Mouse (Mus musculus): ENCODE data around the gene Gm2431.
"Not testable (repeated sequence)": the region's sequence is repeated elsewhere in the genome, so short reads cannot be mapped to it uniquely, and the experiment has no call there.

The Gm2431 gene

DNA sequence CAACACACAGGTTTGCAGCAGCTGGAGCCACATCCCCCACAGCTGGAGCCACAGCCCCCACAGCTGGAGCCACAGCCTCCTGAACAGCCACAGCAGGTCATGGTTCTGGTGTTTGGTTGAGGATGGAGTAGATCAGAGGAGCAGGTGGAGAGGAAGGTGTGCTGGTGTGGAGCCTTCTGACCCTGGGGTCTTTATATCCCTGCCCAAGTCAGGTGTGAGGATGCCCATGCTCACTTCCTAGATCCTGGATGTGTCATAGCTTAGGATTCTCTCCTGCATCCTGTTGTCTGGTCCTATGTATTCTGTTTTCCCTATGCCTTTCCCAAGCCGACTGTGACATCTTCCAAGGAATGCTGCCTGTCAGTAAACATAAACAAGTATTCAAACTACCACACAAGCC, at the start of gene Gm2431:
Gm2431 (minus strand) TSS at position 101 of the 400 bp plus-strand sequence.
- not testable (repeated sequence) for DNase-seq

DNA sequence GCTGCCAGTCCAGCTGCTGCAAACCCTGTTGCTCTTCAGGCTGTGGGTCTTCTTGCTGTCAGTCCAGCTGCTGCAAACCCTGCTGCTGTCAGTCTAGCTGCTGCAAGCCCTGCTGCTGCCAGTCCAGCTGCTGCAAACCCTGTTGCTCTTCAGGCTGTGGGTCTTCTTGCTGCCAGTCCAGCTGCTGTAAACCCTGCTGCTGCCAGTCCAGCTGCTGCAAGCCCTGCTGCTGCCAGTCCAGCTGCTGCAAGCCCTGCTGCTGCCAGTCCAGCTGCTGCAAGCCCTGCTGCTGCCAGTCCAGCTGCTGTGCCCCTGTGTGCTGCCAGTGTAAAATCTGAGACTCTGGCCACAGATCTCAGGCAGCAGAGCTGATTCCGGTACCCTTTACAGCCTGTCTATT, 45.8 kb upstream of the Gm2431 start:
- DNase-seq: not testable (repeated sequence)

DNA sequence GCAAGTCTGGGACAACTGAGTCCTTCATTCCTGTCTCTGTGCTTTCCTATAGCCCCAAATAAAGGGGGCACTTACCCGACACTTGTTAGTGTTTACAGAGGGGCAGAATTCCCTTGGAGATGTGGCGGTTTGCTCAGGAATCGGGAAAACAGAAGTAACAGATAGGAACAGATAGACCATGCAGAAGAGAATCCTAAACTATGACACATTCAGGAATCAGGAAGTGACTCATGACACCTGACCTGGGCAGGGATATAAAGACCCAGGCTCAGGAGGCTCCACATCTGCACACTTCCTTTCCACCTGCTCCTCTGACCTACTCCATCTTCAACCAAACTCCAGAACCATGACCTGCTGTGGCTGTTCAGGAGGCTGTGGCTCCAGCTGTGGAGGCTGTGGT, 45.1 kb upstream of the Gm2431 start, which contains the start of gene Krtap5-4:
Krtap5-4 (plus strand) TSS at position 301 of the 400 bp plus-strand sequence.
- DNase-seq: no peak

DNA sequence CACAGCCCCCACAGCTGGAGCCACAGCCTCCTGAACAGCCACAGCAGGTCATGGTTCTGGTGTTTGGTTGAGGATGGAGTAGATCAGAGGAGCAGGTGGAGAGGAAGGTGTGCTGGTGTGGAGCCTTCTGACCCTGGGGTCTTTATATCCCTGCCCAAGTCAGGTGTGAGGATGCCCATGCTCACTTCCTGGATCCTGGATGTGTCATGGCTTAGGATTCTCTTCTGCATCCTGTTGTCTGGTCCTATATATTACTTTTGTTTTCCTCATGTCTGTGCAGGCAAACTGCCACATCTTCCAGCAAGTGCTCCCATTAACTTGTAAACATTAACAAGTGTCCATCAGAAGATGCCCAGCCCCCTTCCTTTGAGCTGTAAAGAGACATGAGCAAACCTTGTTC, 38.9 kb upstream of the Gm2431 start, which contains the start of gene Krtap5-1:
Krtap5-1 (minus strand) TSS at position 101 of the 400 bp plus-strand sequence.
- DNase-seq: not testable (repeated sequence)

DNA sequence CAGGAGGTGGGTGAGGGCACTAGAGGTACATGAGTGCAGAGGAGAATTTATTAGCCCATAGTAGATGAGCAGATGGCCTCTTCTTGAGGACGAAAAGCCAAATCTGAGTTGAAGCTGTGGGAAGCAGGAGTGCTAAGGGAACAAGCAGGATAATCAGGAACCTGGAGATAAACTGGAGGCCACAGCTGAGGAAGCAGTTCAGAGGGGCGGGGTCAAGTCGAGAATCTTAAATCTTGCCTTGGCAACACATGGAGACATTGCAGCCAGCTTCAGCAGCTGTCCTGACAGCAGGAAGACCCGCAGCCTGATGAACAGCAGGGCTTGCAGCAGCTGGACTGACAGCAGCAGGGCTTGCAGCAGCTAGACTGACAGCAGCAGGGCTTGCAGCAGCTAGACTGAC, 38.0 kb upstream of the Gm2431 start:
- not testable (repeated sequence) for DNase-seq

DNA sequence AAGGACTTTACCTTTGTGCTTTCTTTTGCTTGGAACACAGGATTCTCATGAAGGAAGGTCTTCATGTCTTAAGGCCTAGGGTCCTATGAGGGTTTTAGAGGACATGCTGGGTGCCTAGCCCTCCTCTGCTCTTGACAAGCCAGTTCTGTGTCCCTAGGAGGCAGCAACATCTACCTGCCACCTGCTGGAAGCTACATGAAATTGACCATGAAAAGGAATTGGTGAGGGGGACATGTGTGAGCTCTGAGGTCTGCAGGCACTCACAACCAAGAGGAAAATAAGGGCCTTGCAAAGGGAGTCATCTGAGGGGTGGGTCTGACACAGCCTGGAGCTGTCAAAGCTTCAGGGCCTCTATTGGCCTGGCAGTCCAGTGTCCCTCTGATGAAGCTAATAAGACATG, 37.3 kb upstream of the Gm2431 start:
- no peak for DNase-seq

DNA sequence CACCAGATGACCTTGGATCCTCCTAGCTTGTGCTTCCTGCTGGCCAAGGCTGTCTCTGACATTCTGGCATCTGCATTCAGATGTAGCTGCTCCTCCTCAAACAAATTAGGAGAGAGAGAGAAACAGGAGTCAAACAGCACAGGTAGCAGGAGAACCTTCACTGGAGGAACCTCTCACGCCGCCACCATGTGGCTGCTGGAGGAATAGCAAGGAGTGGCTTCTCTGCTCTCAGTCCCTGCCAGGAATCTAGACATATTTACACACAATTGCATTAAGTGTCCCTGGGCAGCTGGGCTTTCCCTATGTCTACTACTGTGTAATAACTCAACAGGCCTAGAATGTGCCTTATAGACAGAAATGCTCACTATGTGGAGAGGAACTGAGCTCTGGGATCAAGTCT, 35.7 kb upstream of the Gm2431 start:
- not testable (repeated sequence) for DNase-seq

DNA sequence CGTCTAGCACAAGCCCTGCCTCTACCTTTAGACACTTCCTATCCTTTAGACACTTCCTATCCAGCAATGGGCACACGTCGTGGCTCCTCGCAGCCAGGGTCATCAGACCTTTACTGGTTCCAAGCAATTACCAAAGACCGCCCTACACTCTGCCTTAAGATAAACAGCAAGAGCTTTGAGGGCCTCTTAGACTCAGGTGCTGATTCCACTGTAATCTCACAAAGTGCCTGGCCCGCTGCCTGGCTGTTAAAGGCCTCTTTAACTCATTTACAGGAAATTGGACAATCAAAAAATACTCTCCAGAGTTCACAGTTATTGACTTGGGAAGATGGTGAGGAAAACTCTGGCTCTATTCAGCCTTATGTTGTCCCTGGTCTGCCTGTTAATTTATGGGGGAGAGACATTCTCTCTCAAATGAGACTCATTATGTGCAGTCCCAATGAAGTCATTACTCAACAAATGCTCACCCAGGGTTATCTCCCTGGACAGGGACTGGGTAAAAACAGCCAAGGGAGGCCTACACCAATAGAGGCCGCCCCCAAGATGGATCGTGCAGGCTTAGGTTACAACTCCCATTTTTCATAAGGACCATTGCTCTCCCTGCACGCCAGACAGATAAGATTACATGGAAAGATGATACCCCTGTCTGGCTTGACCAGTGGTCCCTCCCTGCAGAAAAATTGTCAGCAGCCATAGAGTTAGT, 27.9 kb upstream of the Gm2431 start:
- DNase-seq: not testable (repeated sequence)

DNA sequence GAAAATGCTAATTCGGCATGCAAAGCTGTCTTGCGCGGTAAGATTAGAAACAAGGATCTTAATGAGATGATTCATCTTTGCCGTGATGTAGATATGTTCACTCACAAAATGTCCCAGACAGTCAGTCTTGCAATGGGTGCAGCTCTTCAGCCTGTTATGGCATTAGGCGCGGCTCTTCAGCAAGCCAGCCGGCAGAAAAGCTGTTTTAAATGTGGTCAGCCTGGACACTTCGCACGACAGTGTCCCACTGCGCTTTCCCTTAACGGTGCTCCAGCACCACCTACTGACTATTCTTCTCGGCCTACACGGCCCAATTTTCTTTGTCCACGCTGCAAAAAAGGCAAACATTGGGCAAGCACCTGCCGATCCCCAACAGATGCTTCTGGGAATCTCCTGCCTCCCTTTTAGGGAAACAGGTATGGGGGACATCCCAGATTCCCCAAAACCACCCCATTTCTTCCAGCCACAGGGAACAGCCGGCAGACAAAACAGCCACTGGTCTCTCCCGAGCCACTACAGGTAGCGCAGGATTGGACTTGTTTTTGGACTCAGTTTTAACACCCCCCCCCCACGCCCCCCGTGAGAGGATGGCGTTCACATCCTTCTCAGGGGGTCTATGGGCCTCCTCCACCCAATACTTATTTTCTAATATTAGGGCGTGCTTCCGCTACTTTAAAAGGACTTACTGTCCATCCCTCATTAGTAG, 27.1 kb upstream of the Gm2431 start:
- peak; percentile 6 for DNase-seq

DNA sequence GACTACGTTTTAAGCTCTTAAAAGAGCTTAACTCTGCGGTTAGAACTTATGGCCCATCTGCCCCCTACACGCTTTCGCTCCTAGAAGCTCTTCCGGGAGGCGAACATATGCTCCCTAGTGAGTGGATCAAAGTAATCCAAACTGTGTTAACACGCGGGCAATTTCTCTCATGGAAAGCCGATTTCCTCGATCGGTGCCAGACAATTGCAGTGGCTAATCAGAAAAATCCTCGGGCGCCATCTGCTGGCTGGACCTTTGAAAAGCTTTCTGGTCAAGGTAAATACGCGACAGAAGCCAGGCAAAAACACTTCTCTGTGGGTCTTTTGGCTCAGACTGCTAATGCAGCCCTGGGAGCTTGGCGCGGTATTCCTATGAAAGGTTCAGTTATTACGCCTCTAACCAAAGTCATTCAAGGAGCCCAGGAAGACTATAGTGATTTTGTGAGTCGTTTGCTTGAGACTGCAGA, 26.5 kb upstream of the Gm2431 start:
- DNase-seq: peak; percentile 86

DNA sequence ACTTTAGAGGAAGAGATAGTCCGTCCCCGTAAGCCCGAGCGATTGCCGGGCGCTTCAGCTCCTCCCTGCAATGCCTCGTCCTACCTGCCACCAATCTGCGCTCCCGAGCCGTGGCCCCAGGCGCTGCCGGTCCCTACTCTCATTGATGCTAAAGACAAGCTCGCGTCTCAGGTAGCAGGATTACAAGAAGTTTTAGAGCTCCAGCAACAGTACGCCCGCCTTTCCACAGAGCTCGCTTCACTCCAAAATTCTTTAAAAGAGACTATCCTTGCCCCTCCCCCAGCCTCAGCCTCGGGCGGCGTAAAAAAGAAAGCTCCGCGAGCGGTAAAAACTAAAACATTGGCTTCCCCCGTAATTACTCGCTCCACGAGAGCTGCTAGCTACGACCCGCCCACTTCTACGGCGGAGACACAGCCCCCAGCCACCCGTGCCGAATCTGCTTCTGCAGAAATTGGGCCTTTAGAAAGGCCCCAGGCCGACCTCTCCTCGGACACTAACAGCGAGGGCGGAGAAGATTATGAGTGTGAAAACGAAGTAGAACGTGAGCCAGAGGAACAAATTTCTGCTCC, 26.0 kb upstream of the Gm2431 start:
- peak; percentile 12 for DNase-seq

DNA sequence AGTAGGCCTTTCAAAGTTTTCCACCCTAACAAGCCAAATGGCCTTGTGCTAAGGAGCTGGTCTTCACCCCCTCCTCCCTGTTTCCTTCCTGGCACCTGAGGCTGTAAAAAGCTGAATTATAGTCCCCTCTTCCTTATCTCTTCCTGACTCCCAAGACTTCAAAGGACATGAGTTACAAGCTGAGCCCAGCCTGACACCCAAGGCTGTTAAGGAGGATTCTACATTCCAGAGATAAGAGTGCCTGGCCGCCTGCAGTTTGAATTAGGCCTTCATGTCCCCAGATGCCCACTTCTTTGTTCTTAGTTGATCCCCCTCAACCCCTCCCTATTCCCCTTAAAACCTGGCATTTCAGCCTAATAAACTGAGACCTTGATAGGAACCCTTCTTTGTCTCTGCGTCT, 24.7 kb upstream of the Gm2431 start:
- not testable (repeated sequence) for DNase-seq

DNA sequence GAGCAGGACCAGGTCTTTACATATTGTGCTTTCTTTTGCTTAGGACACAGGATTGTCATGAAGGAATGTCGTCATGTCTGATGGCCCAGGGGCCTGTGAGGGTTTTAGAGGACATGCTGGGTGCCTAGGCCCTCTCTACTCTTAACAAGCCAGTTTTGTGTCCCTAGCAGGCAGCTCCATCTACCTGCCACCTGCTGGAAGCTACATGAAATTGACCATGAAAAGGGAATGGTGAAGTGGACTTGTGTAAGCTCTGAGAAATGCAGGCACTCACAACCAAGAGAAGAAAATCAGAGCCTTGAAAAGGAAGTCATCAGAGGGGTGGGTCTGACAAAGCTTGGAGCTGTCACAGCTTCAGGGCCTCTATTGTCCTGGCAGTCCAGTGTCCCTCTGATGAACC, 21.1 kb upstream of the Gm2431 start:
- not testable (repeated sequence) for DNase-seq

DNA sequence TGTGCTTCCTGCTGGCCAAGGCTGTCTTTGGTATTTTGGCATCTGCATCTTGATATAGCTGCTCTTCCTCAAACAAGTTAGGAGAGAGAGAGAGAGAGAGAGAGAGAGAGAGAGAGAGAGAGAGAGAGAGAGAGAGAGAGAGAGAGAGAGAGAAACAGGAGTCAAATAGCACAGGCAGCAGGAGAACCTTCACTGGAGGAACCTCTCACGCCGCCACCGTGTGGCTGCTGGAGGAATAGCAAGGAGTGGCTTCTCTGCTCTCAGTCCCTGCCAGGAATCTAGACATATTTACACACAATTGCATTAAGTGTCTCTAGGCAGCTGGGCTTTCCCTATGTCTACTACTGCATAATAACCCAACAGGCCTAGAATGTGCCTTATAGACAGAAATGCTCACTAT, 20.0 kb upstream of the Gm2431 start:
- peak; percentile 60 for DNase-seq

DNA sequence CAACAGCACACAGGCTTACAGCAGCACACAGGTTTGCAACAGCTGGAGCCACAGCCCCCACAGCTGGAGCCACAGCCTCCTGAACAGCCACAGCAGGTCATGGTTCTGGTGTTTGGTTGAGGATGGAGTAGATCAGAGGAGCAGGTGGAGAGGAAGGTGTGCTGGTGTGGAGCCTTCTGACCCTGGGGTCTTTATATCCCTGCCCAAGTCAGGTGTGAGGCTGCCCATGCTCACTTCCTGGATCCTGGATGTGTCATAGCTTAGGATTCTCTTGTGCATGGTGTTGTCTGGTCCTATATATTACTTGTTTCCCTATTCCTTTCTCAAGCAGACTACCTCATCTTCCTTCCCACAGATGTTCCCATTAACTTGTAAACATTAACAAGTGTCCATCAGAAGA, 16.1 kb upstream of the Gm2431 start, which contains the start of gene Gm4559:
Gm4559 (minus strand) TSS at position 101 of the 400 bp plus-strand sequence.
- not testable (repeated sequence) for DNase-seq

DNA sequence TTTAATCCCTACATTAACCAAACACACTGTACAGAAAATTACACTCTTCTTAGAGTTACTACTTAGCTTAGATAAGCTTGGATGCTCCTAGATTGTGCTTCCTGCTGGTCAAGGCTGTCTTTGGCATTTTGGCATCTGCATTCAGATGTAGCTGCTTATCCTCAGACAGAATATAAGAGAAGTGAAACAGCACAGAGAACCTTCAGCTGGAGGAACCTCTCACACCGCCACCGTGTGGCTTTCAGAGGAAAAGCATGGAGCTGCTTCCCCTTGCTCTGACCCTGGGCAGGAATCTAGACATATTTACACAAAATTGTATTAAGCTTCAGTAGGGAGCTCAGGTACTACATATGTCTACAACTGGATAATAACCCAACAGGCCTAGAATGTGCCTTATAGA, 2.6 kb downstream of the Gm2431 start:
- peak; percentile 26 for DNase-seq

DNA sequence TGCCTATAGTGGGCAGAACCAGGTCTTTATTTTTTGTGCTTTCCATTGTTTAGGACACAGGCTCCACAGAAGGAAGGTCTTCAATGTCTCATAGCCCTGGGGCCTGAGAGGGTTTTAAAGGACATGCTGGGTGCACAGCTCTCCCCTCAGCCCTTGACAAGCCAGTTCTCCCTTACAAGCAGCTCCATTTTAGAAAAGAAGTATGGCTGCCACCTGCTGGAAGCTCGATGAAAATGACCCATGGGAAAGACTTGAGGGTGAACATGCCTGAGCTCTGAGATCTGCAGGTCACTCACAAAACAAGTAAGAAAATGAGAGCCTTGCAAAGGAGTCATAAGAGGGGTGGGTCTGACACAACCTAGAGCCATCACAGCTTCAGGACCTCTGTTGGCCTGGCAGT, 8.3 kb downstream of the Gm2431 start:
- peak; percentile 31 for DNase-seq

DNA sequence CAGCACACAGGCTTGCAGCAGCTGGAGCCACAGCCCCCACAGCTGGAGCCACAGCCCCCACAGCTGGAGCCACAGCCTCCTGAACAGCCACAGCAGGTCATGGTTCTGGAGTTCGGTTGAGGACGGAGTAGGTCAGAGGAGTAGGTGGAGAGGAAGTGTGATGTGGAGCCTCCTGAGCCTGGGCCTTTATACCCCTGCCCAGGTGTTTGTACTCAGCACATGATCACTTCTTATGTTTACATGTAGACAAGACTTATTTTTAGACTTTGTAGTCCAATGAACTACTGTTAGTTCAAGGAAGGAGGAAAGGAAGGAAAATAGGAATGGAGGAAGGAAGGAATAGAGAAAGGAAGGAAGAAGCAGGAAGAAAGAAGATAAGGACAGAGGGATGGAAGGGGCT, 17.2 kb downstream of the Gm2431 start, which contains the start of gene Gm40460:
Gm40460 (minus strand) TSS at position 101 of the 400 bp plus-strand sequence.
- DNase-seq: no peak

DNA sequence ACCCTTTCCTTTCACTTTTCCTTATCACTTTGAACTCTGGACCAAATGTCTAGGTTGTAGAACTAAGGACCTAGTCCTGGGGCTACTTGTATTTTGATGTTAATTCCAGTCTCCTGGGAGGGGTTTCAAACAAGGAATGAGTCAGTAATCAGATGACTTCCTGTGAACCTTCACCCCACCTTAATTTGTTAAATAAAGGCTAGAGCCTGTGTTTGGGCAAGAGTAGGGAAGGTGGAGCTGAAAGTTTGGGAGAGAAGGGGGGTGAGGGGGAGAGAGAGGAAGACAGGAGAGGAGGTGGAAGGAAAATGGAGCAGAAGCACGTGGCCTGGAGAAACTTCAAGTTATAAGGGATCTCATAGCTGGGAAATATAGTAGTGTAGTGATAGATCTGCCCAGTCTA, 26.6 kb downstream of the Gm2431 start:
- DNase-seq: no peak

DNA sequence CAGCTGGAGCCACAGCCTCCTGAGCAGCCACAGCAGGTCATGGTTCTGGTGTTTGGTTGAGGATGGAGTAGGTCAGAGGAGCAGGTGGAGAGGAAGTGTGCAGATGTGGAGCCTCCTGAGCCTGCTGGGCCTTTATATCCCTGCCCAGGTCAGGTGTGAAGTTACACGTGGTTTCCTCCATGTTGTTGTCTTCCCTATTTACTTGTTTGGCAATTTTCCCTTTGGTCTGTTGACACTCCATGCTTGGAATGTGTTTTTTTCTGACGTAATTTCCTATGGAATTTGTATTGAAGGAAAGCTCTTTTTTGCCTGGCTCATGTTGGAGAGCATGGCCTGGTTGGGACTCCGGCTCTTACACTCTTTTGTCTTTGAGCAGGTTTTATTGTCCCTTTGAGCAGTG, 28.3 kb downstream of the Gm2431 start, which contains the start of gene Krtap5-5:
Krtap5-5 (minus strand) TSS at position 101 of the 400 bp plus-strand sequence.
- DNase-seq: not testable (repeated sequence)

DNA sequence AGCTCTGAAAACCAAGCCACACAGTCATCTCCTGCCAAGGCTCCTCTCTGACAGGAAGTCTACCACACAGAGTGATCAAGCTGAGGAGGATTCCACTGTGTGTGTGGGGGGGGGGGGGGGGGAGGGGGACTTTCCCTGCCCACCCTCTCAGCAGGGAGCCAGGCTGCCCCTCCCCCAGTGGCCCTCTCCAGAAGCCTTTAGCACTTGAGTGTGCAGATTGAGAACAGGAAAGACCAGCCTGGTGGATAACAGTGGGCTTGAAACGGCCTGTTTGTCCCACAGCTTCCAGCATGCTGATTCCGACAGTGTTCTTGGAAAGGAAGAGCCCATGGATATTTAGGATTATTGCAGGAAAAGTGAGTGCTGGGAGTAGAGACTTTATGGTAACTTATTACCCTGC, 33.6 kb downstream of the Gm2431 start:
- DNase-seq: no peak

DNA sequence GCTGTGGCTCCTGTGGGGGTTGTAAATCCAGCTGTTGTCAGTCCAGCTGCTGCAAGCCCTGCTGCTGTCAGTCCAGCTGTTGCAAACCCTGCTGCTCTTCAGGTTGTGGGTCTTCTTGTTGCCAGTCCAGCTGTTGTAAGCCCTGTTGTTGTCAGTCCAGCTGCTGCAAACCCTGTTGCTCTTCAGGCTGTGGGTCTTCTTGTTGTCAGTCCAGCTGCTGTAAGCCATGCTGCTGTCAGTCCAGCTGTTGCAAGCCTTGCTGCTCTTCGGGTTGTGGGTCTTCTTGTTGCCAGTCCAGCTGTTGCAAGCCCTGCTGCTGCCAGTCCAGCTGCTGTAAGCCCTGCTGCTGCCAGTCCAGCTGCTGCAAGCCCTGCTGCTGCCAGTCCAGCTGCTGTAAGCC, 46.0 kb downstream of the Gm2431 start:
- DNase-seq: not testable (repeated sequence)

DNA sequence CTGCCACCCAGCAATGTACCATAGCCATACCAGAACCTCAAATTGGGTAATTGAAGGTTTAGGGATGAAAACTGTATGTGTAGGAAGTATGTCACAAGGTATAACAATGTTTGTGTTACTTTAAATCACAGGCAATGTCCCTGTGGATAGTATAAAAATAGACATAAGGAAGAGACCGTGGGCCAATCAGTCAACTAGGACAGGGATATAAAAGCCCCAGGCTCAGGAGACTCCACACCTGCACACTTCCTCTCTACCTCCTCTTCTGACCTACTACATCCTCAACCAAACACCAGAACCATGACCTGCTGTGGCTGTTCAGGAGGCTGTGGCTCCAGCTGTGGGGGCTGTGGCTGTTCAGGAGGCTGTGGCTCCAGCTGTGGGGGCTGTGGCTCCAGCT, 46.6 kb downstream of the Gm2431 start, which contains the start of gene Gm7579:
Gm7579 (plus strand) TSS at position 301 of the 400 bp plus-strand sequence.
- DNase-seq: no peak

All from right cerebral cortex, adult 18-20 months (tissue).